Mouse (Mus musculus) ES-Bruce4 (cell line): ENCODE measurements around the gene Fuca2. TPM values are rescaled to one million over a fixed set of nuclear protein-coding genes. Genes with fewer than 3 reads are reported as not detected.

Experiments used
- H3K27ac ChIP-seq: 2 replicates; pipeline ENCODE4 v1.5.1; 2012; ENCODE audit warnings: low read length, inconsistent platforms; ENCODE audit not compliant: insufficient read depth
- H3K27me3 ChIP-seq: 2 replicates; pipeline ENCODE4 v1.6.1; 2012; ENCODE audit warnings: mild to moderate bottlenecking, low read length, inconsistent platforms; ENCODE audit not compliant: control insufficient read depth, poor library complexity, insufficient read depth, severe bottlenecking
- H3K36me3 ChIP-seq: 2 replicates; pipeline ENCODE4 v1.6.1; 2012; ENCODE audit warnings: inconsistent platforms, mild to moderate bottlenecking, low read length, moderate library complexity; ENCODE audit not compliant: control insufficient read depth, poor library complexity, insufficient read depth, severe bottlenecking
- H3K4me1 ChIP-seq: one replicate; pipeline ENCODE4 v1.8.1; 2011; ENCODE audit warnings: low read length; ENCODE audit not compliant: control insufficient read depth, insufficient read depth
- H3K4me3 ChIP-seq: 2 replicates; pipeline ENCODE4 v1.5.1; 2011; ENCODE audit warnings: low read depth, mild to moderate bottlenecking, low read length
- H3K9ac ChIP-seq: 2 replicates; pipeline ENCODE4 v1.6.1; 2012; ENCODE audit warnings: low read depth, mild to moderate bottlenecking, inconsistent platforms; ENCODE audit not compliant: poor library complexity, severe bottlenecking
- H3K9me3 ChIP-seq: replicated peaks from 2 replicates; pipeline ENCODE4 v1.6.1; 2012; ENCODE audit warnings: mild to moderate bottlenecking, low read length, inconsistent platforms; ENCODE audit not compliant: control insufficient read depth, poor library complexity, insufficient read depth, severe bottlenecking
- CTCF ChIP-seq: IDR thresholded peaks from one replicate; pipeline ENCODE4 v1.8.1; 2011; ENCODE audit warnings: low read depth, low read length
- EP300 ChIP-seq: IDR thresholded peaks from 2 replicates; pipeline ENCODE4 v1.6.1; 2011; ENCODE audit warnings: low read depth, low read length; ENCODE audit not compliant: insufficient read depth
- POLR2A ChIP-seq: IDR thresholded peaks from one replicate; pipeline ENCODE4 v1.8.1; 2011; ENCODE audit warnings: low read length; ENCODE audit not compliant: insufficient read depth
- polyA plus RNA-seq: library from polyadenylated mRNA; stranded (reverse); fragments of >200 nt; gene quantifications from 2 replicates; pipeline ENCODE4 v1.2.4, GENCODE M21; 2011; ENCODE audit warnings: low read depth; ENCODE audit not compliant: missing spikeins, insufficient read depth, insufficient read length

Gene Fuca2
- polyA plus RNA-seq, 1 experiment, result 31.9 TPM

GRCm38 (mm10) chr10:13564364-13565079 is 65.2 kb downstream of the Fuca2 start:
- no peak overlapping the region for H3K27ac ChIP-seq
- no peak overlapping the region for H3K9ac ChIP-seq
- H3K27me3 ChIP-seq, result no peaks in the 10 kb centered on the region
- H3K4me1 ChIP-seq, result no peaks in the 10 kb centered on the region
- H3K4me3 ChIP-seq, result no peak overlapping the region
- H3K9me3 ChIP-seq, result peaks cover 6% of the 10 kb centered on the region
- H3K36me3 ChIP-seq, result peaks cover 4% of the 10 kb centered on the region; the same call in 1 of the 2 replicates
- peak; percentile 88 for TF ChIP-seq CTCF
- no peak for TF ChIP-seq POLR2A
- 0 out of 2 replicates have a peak, but pooled peaks have one; percentile 15 for TF ChIP-seq EP300

- TF ChIP-seq CTCF, result no peak
- Histone ChIP-seq H3K4me1 (no peaks in the 10 kb centered on the region), H3K27ac (no peak overlapping the region), H3K36me3 (peaks cover 4% of the 10 kb centered on the region; the same call in 1 of the 2 replicates), H3K27me3 (no peaks in the 10 kb centered on the region), H3K4me3 (no peak overlapping the region), H3K9me3 (peaks cover 6% of the 10 kb centered on the region), H3K9ac (no peak overlapping the region)
These were observed 65.7 kb downstream of the Fuca2 start for GRCm38 (mm10) chr10:13565080-13565448.

GRCm38 (mm10) chr10:13566393-13566792 is 67.1 kb downstream of the Fuca2 start:
- Histone ChIP-seq H3K27me3 (no peaks in the 10 kb centered on the region), H3K36me3 (no peaks in the 10 kb centered on the region), H3K9me3 (peaks cover 6% of the 10 kb centered on the region), H3K27ac (no peak overlapping the region), H3K4me1 (no peaks in the 10 kb centered on the region), H3K4me3 (no peak overlapping the region), H3K9ac (no peak overlapping the region)
- no peak for TF ChIP-seq CTCF
- TF ChIP-seq EP300, result no peak
- TF ChIP-seq POLR2A, result no peak

Other genes with a start within 250 kb of the Fuca2 start
- 6.6 and 8.6 TPM in 2 replicates for gene Phactr2, start 25.1 kb upstream of the Fuca2 start, polyA plus RNA-seq
- gene Adat2, start 53.4 kb downstream of the Fuca2 start, polyA plus RNA-seq, result 11.0 and 13.4 TPM in 2 replicates
- 18.2 and 19.0 TPM in 2 replicates for gene Pex3, start 53.6 kb downstream of the Fuca2 start, polyA plus RNA-seq